Mouse (Mus musculus): ENCODE data around the gene Lrrc26. TPM values are rescaled to one million over a fixed set of nuclear protein-coding genes. Genes with fewer than 3 reads are reported as not detected.

Lrrc26 gene
- total RNA-seq, 4 experiments from 2014 or later = not detected

Other genes with a start within 250 kb of the Lrrc26 start
- 10 to 100 TPM; 41.6 to 84.4 (median 63.1) TPM for gene Nsmf, start 235.6 kb upstream of the Lrrc26 start, total RNA-seq (2022)
- gene Entpd8, start 209.6 kb upstream of the Lrrc26 start, total RNA-seq (2022) = under 1 TPM in 1 of 4 experiments, not detected in 3; 0.27 TPM
- not detected for gene Noxa1, start 194.8 kb upstream of the Lrrc26 start, total RNA-seq (2022)
- gene Nrarp, start 109.2 kb upstream of the Lrrc26 start, total RNA-seq (2022) = 1 to 10 TPM; 2.4 to 3.5 (median 2.7) TPM
- gene Tor4a, start 93.0 kb upstream of the Lrrc26 start, total RNA-seq (2022) = 10 to 100 TPM; 27.4 to 35.0 (median 31.7) TPM
- 10 to 100 TPM; 59.6 to 74.9 (median 68.6) TPM for gene Nelfb, start 78.4 kb upstream of the Lrrc26 start, total RNA-seq (2022)
- not detected for gene Stpg3, start 75.3 kb upstream of the Lrrc26 start, total RNA-seq (2022)
- under 1 TPM in 1 of 4 experiments, not detected in 3; 0.27 TPM for gene Fam166a, start 71.2 kb upstream of the Lrrc26 start, total RNA-seq (2022)
- 100 to 1,000 TPM; 150 to 307 (median 222) TPM for gene Tubb4b, start 65.2 kb upstream of the Lrrc26 start, total RNA-seq (2022)
- gene Slc34a3, start 55.6 kb upstream of the Lrrc26 start, total RNA-seq (2022) = not detected
- not detected for gene Rnf224, start 53.1 kb upstream of the Lrrc26 start, total RNA-seq (2022)
- gene Rnf208, start 47.7 kb upstream of the Lrrc26 start, total RNA-seq (2022) = 10 to 100 TPM; 10.3 to 18.0 (median 12.3) TPM
- gene Cysrt1, start 47.5 kb upstream of the Lrrc26 start, total RNA-seq (2022) = not detected
- 1 to 10 TPM; 2.2 to 8.9 (median 6.1) TPM for gene AL732309.1, start 43.1 kb upstream of the Lrrc26 start, total RNA-seq (2022)
- 10 to 100 TPM; 28.4 to 43.0 (median 31.5) TPM for gene Tmem203, start 34.5 kb upstream of the Lrrc26 start, total RNA-seq (2022)
- gene Tprn, start 27.3 kb upstream of the Lrrc26 start, total RNA-seq (2022) = 10 to 100 TPM; 10.3 to 14.5 (median 11.1) TPM
- gene Ssna1, start 17.5 kb upstream of the Lrrc26 start, total RNA-seq (2022) = 10 to 100 TPM; 44.4 to 48.7 (median 47.0) TPM
- 100 to 1,000 TPM in 3 of 4 experiments, 10 to 100 TPM in 1; 94.6 to 118 (median 102) TPM for gene Anapc2, start 17.4 kb upstream of the Lrrc26 start, total RNA-seq (2022)
- not detected for gene Tmem210, start 1.8 kb upstream of the Lrrc26 start, total RNA-seq (2022)
- gene Grin1, start 29.3 kb downstream of the Lrrc26 start, total RNA-seq (2022) = 10 to 100 TPM; 13.0 to 21.3 (median 17.8) TPM
- gene Man1b1, start 42.4 kb downstream of the Lrrc26 start, total RNA-seq (2022) = 10 to 100 TPM; 66.5 to 71.9 (median 67.6) TPM
- gene Dpp7, start 66.4 kb downstream of the Lrrc26 start, total RNA-seq (2022) = 10 to 100 TPM; 39.8 to 59.1 (median 45.7) TPM
- gene Uap1l1, start 75.8 kb downstream of the Lrrc26 start, total RNA-seq (2022) = 10 to 100 TPM; 29.5 to 48.3 (median 31.5) TPM
- gene Sapcd2, start 82.4 kb downstream of the Lrrc26 start, total RNA-seq (2022) = under 1 TPM in 3 of 4 experiments, not detected in 1; 0.31 to 0.71 (median 0.61) TPM
- 1 to 10 TPM; 3.1 to 9.7 (median 5.1) TPM for gene Entpd2, start 106.0 kb downstream of the Lrrc26 start, total RNA-seq (2022)
- gene Npdc1, start 109.4 kb downstream of the Lrrc26 start, total RNA-seq (2022) = 100 to 1,000 TPM; 148 to 171 (median 163) TPM
- gene Fut7, start 133.4 kb downstream of the Lrrc26 start, total RNA-seq (2022) = under 1 TPM in 1 of 4 experiments, not detected in 3; 0.13 TPM
- gene Abca2, start 138.8 kb downstream of the Lrrc26 start, total RNA-seq (2022) = 10 to 100 TPM; 48.9 to 73.0 (median 57.5) TPM
- not detected for gene Clic3, start 166.9 kb downstream of the Lrrc26 start, total RNA-seq (2022)
- 10 to 100 TPM; 32.4 to 68.2 (median 43.4) TPM for gene Paxx, start 171.2 kb downstream of the Lrrc26 start, total RNA-seq (2022)
- gene Ptgds, start 180.1 kb downstream of the Lrrc26 start, total RNA-seq (2022) = 10 to 100 TPM in 1 of 4 experiments, 1 to 10 TPM in 3; 3.2 to 10.5 (median 4.4) TPM
- gene Lcn12, start 204.0 kb downstream of the Lrrc26 start, total RNA-seq (2022) = not detected
- gene Fbxw5, start 210.8 kb downstream of the Lrrc26 start, total RNA-seq (2022) = 100 to 1,000 TPM in 3 of 4 experiments, 10 to 100 TPM in 1; 82.5 to 114 (median 107) TPM
- 1 to 10 TPM in 3 of 4 experiments, under 1 TPM in 1; 0.70 to 2.3 (median 1.6) TPM for gene C8g, start 211.8 kb downstream of the Lrrc26 start, total RNA-seq (2022)

Data from adrenal gland, adult 8-10 months (tissue).